Mouse (Mus musculus) spleen, adult 12 weeks (tissue): ENCODE results near the gene Gm49388.
A peak's percentile ranks its signal among the peaks of the same experiment; 100 is the strongest.

ENCODE experiments used
- DNase-seq: peaks from one replicate; pipeline ENCODE4 v3.0.0; 2022; ENCODE audit warnings: low spot score

Gm49388 gene

GRCm38 (mm10) chr7:127785308-127785707 is at the start of gene Gm49388:
Gene Gm49388, plus strand, starts transcription at chr7:127785608.
- DNase-seq = no peak

- DNase-seq = peak; percentile 42
Observed at GRCm38 (mm10) chr7:127744366-127745045, 40.9 kb upstream of the Gm49388 start, which contains the start of gene Fbxl19. Gene Fbxl19, plus strand, starts transcription at chr7:127744543.

- DNase-seq = peak; percentile 70
Observed at GRCm38 (mm10) chr7:127745251-127745651, 40.2 kb upstream of the Gm49388 start.

GRCm38 (mm10) chr7:127745652-127746493 is 39.5 kb upstream of the Gm49388 start:
- DNase-seq = peak; percentile 66

- no peak for DNase-seq
Observed at GRCm38 (mm10) chr7:127746494-127747491, 38.6 kb upstream of the Gm49388 start.

- no peak for DNase-seq
Observed at GRCm38 (mm10) chr7:127747559-127748234, 37.7 kb upstream of the Gm49388 start.

- no peak for DNase-seq
Observed at GRCm38 (mm10) chr7:127748235-127748560, 37.2 kb upstream of the Gm49388 start.

GRCm38 (mm10) chr7:127750131-127751127 is 35.0 kb upstream of the Gm49388 start:
- DNase-seq = no peak

GRCm38 (mm10) chr7:127751619-127752018 is 33.8 kb upstream of the Gm49388 start:
- DNase-seq = no peak

- no peak for DNase-seq
Observed at GRCm38 (mm10) chr7:127752069-127752468, 33.3 kb upstream of the Gm49388 start.

- no peak for DNase-seq
Observed at GRCm38 (mm10) chr7:127753158-127753557, 32.2 kb upstream of the Gm49388 start.

GRCm38 (mm10) chr7:127753741-127754140 is 31.7 kb upstream of the Gm49388 start:
- DNase-seq = no peak

- no peak for DNase-seq
Observed at GRCm38 (mm10) chr7:127759716-127760115, 25.7 kb upstream of the Gm49388 start.

GRCm38 (mm10) chr7:127760478-127760877 is 24.9 kb upstream of the Gm49388 start:
- no peak for DNase-seq

GRCm38 (mm10) chr7:127761026-127761425 is 24.4 kb upstream of the Gm49388 start:
- DNase-seq = peak; percentile 50

- no peak for DNase-seq
Observed at GRCm38 (mm10) chr7:127763642-127764041, 21.8 kb upstream of the Gm49388 start.

GRCm38 (mm10) chr7:127765756-127766155 is 19.7 kb upstream of the Gm49388 start:
- DNase-seq = no peak

GRCm38 (mm10) chr7:127766851-127767609 is 18.4 kb upstream of the Gm49388 start:
- peak; percentile 65 for DNase-seq

- no peak for DNase-seq
Observed at GRCm38 (mm10) chr7:127767671-127768345, 17.6 kb upstream of the Gm49388 start.
